In the genomic region with DNA sequence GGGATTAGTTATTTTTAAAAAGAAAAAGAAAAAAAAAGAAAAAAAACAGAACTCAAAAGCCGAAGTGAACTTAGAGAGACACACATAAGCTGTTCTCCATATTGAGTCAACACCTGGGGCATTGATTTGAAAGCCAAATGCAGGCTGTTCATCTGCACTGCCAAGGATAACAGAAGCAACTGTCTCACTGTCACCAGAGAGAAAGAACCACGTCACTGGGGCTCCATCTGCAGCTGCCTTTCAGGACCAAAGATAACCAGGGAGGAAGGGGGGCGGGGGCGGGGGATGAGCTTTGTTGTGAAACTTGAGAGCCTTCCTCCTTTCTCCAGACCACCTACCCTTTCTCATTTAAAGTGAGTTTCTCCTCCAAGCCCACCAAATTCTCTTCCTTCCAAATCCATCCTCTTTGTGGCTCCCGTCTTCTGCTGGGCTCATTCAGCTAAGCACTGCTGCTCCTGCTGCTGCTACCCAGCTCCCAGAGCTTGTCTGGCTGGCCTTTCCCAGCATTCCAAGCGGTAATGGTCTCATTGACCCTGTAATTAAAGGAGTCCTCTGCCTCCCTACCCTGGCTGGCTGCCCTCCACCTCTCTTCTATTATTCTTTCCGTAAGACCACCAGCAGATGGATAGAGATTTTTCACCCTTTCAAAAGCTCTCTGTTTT, we compare ENCODE assay signal across 8 mouse cellular contexts.
DNase-seq lines count a peak whose midpoint lies in the region; ATAC-seq and TF ChIP-seq lines count a peak whose summit lies in the region.
"Had no signal": no experiment of that assay in that cellular context is flagged by ENCODE, and none has a peak within 500 bp of the region (broad histone marks: within the 10 kb centered on the region; RNA-seq: fewer than 3 reads in every experiment).

No protein-coding gene starts in this region.

- H3K4me2 ChIP-seq in hindbrain, embryonic 11.5 days (replicated peaks; ENCODE audit: low read depth, low read length): peak overlapping the region; percentile 14; the same call in 1 of the 2 replicates
- H3K4me2 ChIP-seq: liver, embryonic 13.5 days had no signal

- no peaks in the 10 kb centered on the region for H3K27me3 ChIP-seq in hindbrain, embryonic 11.5 days (ENCODE audit: control insufficient read depth, insufficient read depth, low read length)
- H3K27me3 ChIP-seq in midbrain, embryonic 10.5 days (ENCODE audit: low read depth, poor library complexity, severe bottlenecking): peaks cover 47% of the 10 kb centered on the region
- H3K27me3 ChIP-seq: liver, embryonic 13.5 days had no signal

- H3K27ac ChIP-seq in ES-E14 (ENCODE audit: insufficient read depth, low read depth, low read length, poor library complexity, severe bottlenecking): no peak overlapping the region
- peak overlapping the region; percentile 86 for H3K27ac ChIP-seq in hindbrain, embryonic 11.5 days (ENCODE audit: low read depth, low read length)
- peak overlapping the region; percentile 88 for H3K27ac ChIP-seq in midbrain, embryonic 10.5 days (replicated peaks)
- H3K27ac ChIP-seq: liver, embryonic 13.5 days had no signal

- H3K4me1 ChIP-seq in ES-E14 (ENCODE audit: control insufficient read depth in 2 of 2, insufficient read depth in 2 of 2, low read length in 2 of 2, poor library complexity in 1 of 2): peaks cover 0 to 2% of the 10 kb centered on the region in 2 experiments; a peak in 1 of 4 replicates
- no peaks in the 10 kb centered on the region for H3K4me1 ChIP-seq in hindbrain, embryonic 11.5 days (replicated peaks; ENCODE audit: control insufficient read depth, insufficient read depth, low read length)
- H3K4me1 ChIP-seq in midbrain, embryonic 10.5 days: peaks cover 35% of the 10 kb centered on the region
- H3K4me1 ChIP-seq: liver, embryonic 13.5 days had no signal

- no peaks in the 10 kb centered on the region for H3K9me3 ChIP-seq in ES-E14 (ENCODE audit: control insufficient read depth, insufficient read depth, low read depth, low read length)
- H3K9me3 ChIP-seq in hindbrain, embryonic 11.5 days (ENCODE audit: control insufficient read depth, low read length): no peaks in the 10 kb centered on the region
- H3K9me3 ChIP-seq in midbrain, embryonic 10.5 days (replicated peaks): no peaks in the 10 kb centered on the region
- H3K9me3 ChIP-seq: liver, embryonic 13.5 days had no signal

- in situ Hi-C loops in ES-E14 (cut with MboI; ENCODE audit: low sequenced_read_pairs in 2 of 2, unreplicated experiment in 2 of 2): no loop called here

- H3K4me3 ChIP-seq in ES-E14 (ENCODE audit: insufficient read depth in 1 of 2, low read depth in 1 of 2, low read length in 2 of 2, poor library complexity in 1 of 2, severe bottlenecking in 1 of 2): no peak overlapping the region
- H3K4me3 ChIP-seq in hindbrain, embryonic 11.5 days (ENCODE audit: low read depth, low read length): no peak overlapping the region
- H3K4me3 ChIP-seq in midbrain, embryonic 10.5 days: peak overlapping the region; percentile 26
- H3K4me3 ChIP-seq: liver, embryonic 13.5 days had no signal

- peak; percentile 93 for ATAC-seq in hindbrain, embryonic 11.5 days (ENCODE audit: low FRiP score)
- ATAC-seq in monocyte, adult 5-6 weeks (replicated peaks; ENCODE audit: insufficient number of reproducible peaks, low FRiP score, low TSS enrichment, poor library complexity, severe bottlenecking): no peak
- ATAC-seq in megakaryocyte-erythroid progenitor cell, adult 5-6 weeks (replicated peaks; ENCODE audit: low FRiP score, low TSS enrichment, poor library complexity, severe bottlenecking): no peak
- ATAC-seq in erythroblast, adult 5-6 weeks (replicated peaks; ENCODE audit: low FRiP score, poor library complexity, severe bottlenecking): no peak

- 7% methylated on average over 7 of the region's 7 CpGs for WGBS in hindbrain, embryonic 11.5 days
- 3% methylated on average over 7 of the region's 7 CpGs for WGBS in midbrain, embryonic 10.5 days

- peak; percentile 16 for DNase-seq in ES-E14 (ENCODE audit: low read depth, low spot score)
- peak; percentile 92 for DNase-seq in brain, adult 2 months (ENCODE audit: low read depth, low spot score)
- peak; percentile 72 for DNase-seq in hindbrain, embryonic 11.5 days (ENCODE audit: low spot score)
- peak; percentile 81 for DNase-seq in midbrain, embryonic 10.5 days (ENCODE audit: low spot score)
- DNase-seq: liver, embryonic 13.5 days had no signal

- no peak overlapping the region for H3K9ac ChIP-seq in ES-E14 (ENCODE audit: insufficient read depth, low read depth, low read length, poor library complexity, severe bottlenecking)
- no peak overlapping the region for H3K9ac ChIP-seq in hindbrain, embryonic 11.5 days (ENCODE audit: low read depth, low read length)
- H3K9ac ChIP-seq: liver, embryonic 13.5 days had no signal

- H3K36me3 ChIP-seq in ES-E14 (ENCODE audit: control insufficient read depth, insufficient read depth, low read length, poor library complexity, severe bottlenecking): no peaks in the 10 kb centered on the region
- no peaks in the 10 kb centered on the region for H3K36me3 ChIP-seq in hindbrain, embryonic 11.5 days (ENCODE audit: control insufficient read depth, insufficient read depth, low read length)
- no peaks in the 10 kb centered on the region for H3K36me3 ChIP-seq in midbrain, embryonic 10.5 days
- H3K36me3 ChIP-seq: liver, embryonic 13.5 days had no signal

TF ChIP-seq in ES-E14, 5 proteins besides CTCF, POLR2A, EP300 and RAD21:
- TF ChIP-seq ZC3H11A (IDR thresholded peaks at IDR 0.05; ENCODE audit: borderline replicate concordance, low read depth, low read length): no peak
- no peak for TF ChIP-seq ZNF384 (IDR thresholded peaks at IDR 0.05; ENCODE audit: low read depth, low read length)
- TF ChIP-seq CHD2 (IDR thresholded peaks at IDR 0.05; ENCODE audit: low read depth, low read length): no peak
- TF ChIP-seq HCFC1 (IDR thresholded peaks at IDR 0.05; ENCODE audit: borderline replicate concordance, insufficient read depth, low read length): no peak
- no peak for TF ChIP-seq MAFK (IDR thresholded peaks at IDR 0.05; ENCODE audit: insufficient read depth, low read depth, low read length)
TF ChIP-seq in ES-E14: peak in this region for 0.

Comparison
In these comparisons a context has a peak if more than half of its experiments do, and no peak if none do; other contexts are left out.
1. DNase-seq: peak in every context shown above with its lines; median percentile 92 in brain, adult 2 months; 81 in midbrain, embryonic 10.5 days; 72 in hindbrain, embryonic 11.5 days; 16 in ES-E14.